Mouse (Mus musculus) hindbrain, embryonic 13.5 days (tissue): Measurements from ENCODE around the gene Pcolce2. TPM values are rescaled to one million over a fixed set of nuclear protein-coding genes. Genes with fewer than 3 reads are reported as not detected.

Experiments used
- ATAC-seq: fragments of 200-750 bp; cut with Nextera tagmentation; 2 replicates; pipeline ENCODE4 v1.8.0; 2017; ENCODE audit warnings: moderate TSS enrichment; ENCODE audit not compliant: low FRiP score
- H3K27ac ChIP-seq: fragments of 300-500 bp; sonication (generic); 2 replicates; pipeline ENCODE4 v1.5.1; 2015; ENCODE audit warnings: inconsistent platforms, mild to moderate bottlenecking, moderate library complexity
- H3K27me3 ChIP-seq: fragments of 300-500 bp; sonication (generic); 2 replicates; pipeline ENCODE4 v1.6.1; 2015; ENCODE audit warnings: mild to moderate bottlenecking, inconsistent platforms
- H3K36me3 ChIP-seq: fragments of 300-500 bp; sonication (generic); 2 replicates; pipeline ENCODE4 v1.6.1; 2015; ENCODE audit warnings: mild to moderate bottlenecking, inconsistent platforms
- H3K4me1 ChIP-seq: fragments of 300-500 bp; sonication (generic); replicated peaks from 2 replicates; pipeline ENCODE4 v1.6.1; 2015; ENCODE audit warnings: inconsistent platforms
- H3K4me2 ChIP-seq: fragments of 300-500 bp; sonication (generic); 2 replicates; pipeline ENCODE4 v1.6.1; 2015; ENCODE audit warnings: inconsistent platforms, mild to moderate bottlenecking, moderate library complexity
- H3K4me3 ChIP-seq: fragments of 300-500 bp; sonication (generic); 2 replicates; pipeline ENCODE4 v1.5.1; 2015; ENCODE audit warnings: mild to moderate bottlenecking, inconsistent platforms
- H3K9ac ChIP-seq: fragments of 300-500 bp; sonication (generic); 2 replicates; pipeline ENCODE4 v1.6.1; 2015; ENCODE audit warnings: mild to moderate bottlenecking, inconsistent platforms
- H3K9me3 ChIP-seq: fragments of 300-500 bp; sonication (generic); 2 replicates; pipeline ENCODE4 v1.6.1; 2016; ENCODE audit warnings: inconsistent platforms
- WGBS: fragments of 180-500 bp; shearing (Covaris S2); methylation state at CpG from one replicate; pipeline ENCODE4 v1.1.7; 2015; 5-methylcytosine and 5-hydroxymethylcytosine counted together
- polyA plus RNA-seq: library from polyadenylated mRNA; unstranded; fragments of >200 nt; fragmentation: Nextera tagmentation; extraction: Ambion mirVana; gene quantifications from 2 replicates; pipeline ENCODE4 v1.2.1, GENCODE M21; 2015

Gene Pcolce2
- 3.3 and 3.6 TPM in 2 replicates for polyA plus RNA-seq

- Histone ChIP-seq H3K9me3 (no peaks in the 10 kb centered on the region), H3K4me2 (peak within 1 kb of the TSS; percentile 97), H3K4me3 (peak within 1 kb of the TSS; percentile 81), H3K9ac (peak within 1 kb of the TSS; percentile 89), H3K27ac (peak within 1 kb of the TSS; percentile 77), H3K36me3 (no peaks in the 10 kb centered on the region), H3K27me3 (peaks cover 19% of the 10 kb centered on the region), H3K4me1 (peaks cover 8% of the 10 kb centered on the region; the same call in 1 of the 2 replicates)
- ATAC-seq: peak; percentile 91
- 1% methylated on average over 56 of the region's 71 CpGs for WGBS
Measured at GRCm38 (mm10) chr9:95637271-95638181, at the start of gene Pcolce2. TSS of gene Pcolce2 (plus strand) at chr9:95637601.

- H3K4me1 ChIP-seq: no peaks in the 10 kb centered on the region
- ATAC-seq: no peak
Measured at GRCm38 (mm10) chr9:95588070-95588469, 49.3 kb upstream of the Pcolce2 start.

GRCm38 (mm10) chr9:95594291-95594690 lies 43.1 kb upstream of the Pcolce2 start:
- Histone ChIP-seq H3K4me3 (no peak overlapping the region), H3K27ac (no peak overlapping the region), H3K9ac (no peak overlapping the region), H3K36me3 (no peaks in the 10 kb centered on the region), H3K4me1 (no peaks in the 10 kb centered on the region), H3K27me3 (no peaks in the 10 kb centered on the region), H3K9me3 (no peaks in the 10 kb centered on the region), H3K4me2 (no peak overlapping the region)
- WGBS: 76% methylated on average over 4 of the region's 4 CpGs
- ATAC-seq: no peak

More at GRCm38 (mm10) chr9:95588070-95588469, 49.3 kb upstream of the Pcolce2 start:
- 89% methylated on average over 7 of the region's 7 CpGs for WGBS
- Histone ChIP-seq H3K36me3 (no peaks in the 10 kb centered on the region), H3K4me2 (no peak overlapping the region), H3K4me3 (no peak overlapping the region), H3K9me3 (no peaks in the 10 kb centered on the region), H3K9ac (no peak overlapping the region), H3K27me3 (peaks cover under 1% of the 10 kb centered on the region; the same call in 1 of the 2 replicates), H3K27ac (no peak overlapping the region)

DNA sequence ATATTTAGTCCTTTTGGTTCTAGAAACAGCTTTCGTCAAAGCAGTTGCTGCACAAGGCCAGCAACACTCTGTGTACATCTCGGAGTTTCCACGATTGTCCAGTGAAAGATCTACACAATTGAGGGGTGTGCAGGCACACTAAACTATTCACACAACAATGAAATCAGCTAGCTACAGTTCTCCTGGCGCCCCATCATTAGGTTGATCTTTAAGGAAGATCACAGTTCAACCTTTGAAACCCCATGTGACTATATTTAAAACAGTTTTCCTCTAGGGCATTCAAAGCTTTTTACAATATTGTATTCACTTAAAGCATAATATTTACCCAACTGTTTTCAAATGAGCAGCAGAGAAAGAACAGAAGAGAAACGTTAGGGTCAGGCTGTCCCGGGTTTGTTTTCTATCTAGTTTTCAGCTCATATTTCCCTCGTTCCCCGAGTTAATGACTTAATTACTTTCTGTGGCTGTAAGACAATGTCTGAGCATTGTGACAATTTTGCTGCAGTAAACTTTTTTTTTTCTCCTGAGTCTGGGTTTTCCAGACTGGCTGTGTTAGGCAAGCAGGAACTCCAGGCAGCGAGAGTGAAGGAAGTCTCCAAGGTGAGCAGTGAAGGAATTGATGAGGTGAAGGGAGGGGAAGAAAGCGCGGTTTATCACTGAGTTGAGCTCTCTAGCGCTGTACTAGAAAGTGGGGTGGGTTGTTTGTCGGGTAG lies 39.8 kb upstream of the Pcolce2 start:
- Histone ChIP-seq H3K9me3 (no peaks in the 10 kb centered on the region), H3K4me2 (peak overlapping the region; percentile 33; the same call in 1 of the 2 replicates), H3K27ac (no peak overlapping the region), H3K36me3 (no peaks in the 10 kb centered on the region), H3K27me3 (no peaks in the 10 kb centered on the region), H3K4me1 (no peaks in the 10 kb centered on the region), H3K4me3 (no peak overlapping the region), H3K9ac (no peak overlapping the region)
- 55% methylated on average over 13 of the region's 13 CpGs for WGBS
- ATAC-seq: no peak

DNA sequence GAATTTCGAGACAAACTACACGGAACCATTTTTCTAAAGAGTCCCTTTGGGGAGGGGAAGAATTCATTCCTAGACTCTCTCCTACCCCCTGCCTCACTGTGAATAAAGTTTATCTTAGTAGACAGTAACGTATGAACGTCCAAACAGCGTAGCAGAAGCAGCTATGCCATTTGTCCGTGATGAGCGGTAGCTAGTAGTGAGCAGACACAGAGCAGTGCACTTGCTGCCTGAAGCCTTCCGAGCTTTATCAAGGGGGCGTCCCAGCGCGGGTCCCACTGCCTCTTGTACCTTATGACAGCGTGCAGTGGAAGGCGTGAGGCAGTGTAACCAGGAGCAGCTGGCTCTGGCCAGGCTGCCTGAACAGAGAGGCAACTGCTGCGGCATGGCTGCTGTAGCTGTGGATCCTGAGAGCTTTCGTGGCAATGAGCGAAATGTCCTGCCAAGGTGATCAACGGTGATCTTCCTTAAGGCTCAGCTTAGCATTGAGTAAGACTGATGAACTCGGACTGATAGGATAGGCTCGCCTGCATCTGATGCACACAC lies 39.2 kb upstream of the Pcolce2 start:
- Histone ChIP-seq H3K9me3 (no peaks in the 10 kb centered on the region), H3K36me3 (no peaks in the 10 kb centered on the region), H3K4me1 (no peaks in the 10 kb centered on the region), H3K27ac (no peak overlapping the region), H3K9ac (no peak overlapping the region), H3K4me2 (peak overlapping the region; percentile 33; the same call in 1 of the 2 replicates), H3K27me3 (no peaks in the 10 kb centered on the region), H3K4me3 (no peak overlapping the region)
- WGBS: 57% methylated on average over 19 of the region's 19 CpGs
- no peak for ATAC-seq

DNA sequence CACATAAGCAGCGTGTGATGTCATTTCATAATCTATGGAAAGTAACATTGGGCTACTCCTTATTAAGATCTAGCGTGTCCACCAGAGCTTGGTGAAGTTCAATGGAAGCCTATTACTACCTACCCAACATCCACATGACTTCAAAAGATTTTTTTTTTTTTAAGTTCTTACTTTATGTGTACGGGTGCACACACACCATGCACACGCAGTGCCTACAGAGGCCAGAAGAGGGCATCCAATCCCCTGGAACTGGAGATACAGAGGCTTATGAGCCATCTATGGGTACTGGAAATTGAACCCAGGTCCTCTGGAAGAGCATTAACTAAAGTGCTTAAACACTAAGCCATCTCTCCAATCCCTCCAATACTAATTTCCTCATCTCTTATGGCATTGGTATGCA lies 38.0 kb upstream of the Pcolce2 start:
- ATAC-seq: no peak
- no peak overlapping the region for H3K4me3 ChIP-seq
- H3K9me3 ChIP-seq: no peaks in the 10 kb centered on the region
- no peaks in the 10 kb centered on the region for H3K36me3 ChIP-seq
- no peaks in the 10 kb centered on the region for H3K27me3 ChIP-seq
- no peak overlapping the region for H3K9ac ChIP-seq
- no peaks in the 10 kb centered on the region for H3K4me1 ChIP-seq
- 89% methylated on average over 4 of the region's 4 CpGs for WGBS
- H3K27ac ChIP-seq: no peak overlapping the region
- no peak overlapping the region for H3K4me2 ChIP-seq

DNA sequence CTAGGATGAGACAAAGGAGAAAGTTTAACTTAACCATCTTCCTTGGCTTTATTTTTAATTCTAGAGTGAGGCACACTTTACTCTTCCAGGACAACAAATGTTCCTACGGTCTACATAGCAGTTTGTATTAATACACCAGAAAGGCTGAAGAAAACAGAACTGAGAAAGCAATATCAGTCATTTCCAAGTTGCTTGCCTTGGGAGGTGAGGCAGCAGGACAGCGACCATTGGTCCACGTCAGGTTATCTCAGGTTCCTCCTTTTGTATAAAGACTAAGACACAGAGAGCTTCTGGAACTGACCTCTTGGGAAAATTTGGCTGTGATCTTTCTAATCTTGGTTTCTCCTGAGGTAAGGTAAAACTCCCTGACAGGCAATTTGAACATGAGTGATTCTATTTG lies 34.6 kb upstream of the Pcolce2 start:
- 81% methylated on average over 3 of the region's 3 CpGs for WGBS

DNA sequence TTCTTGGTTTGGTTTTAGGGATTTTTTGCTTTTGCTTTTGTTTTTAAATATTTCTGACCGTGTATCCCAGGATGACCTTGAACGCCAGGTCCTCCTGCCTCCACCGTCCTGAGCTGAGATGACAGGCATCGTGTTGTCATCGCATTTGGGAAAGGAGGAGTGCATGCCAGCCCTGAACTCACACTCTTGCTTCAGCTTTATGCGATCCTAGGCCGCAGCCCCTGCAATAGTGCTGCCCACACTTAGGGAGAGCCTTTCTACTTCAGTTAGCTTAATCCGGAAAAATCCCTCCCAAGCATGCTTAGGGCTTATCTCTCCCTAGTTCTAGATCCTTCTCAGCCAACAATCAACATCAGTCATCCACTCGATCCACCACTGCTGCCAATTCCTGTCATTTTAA lies 34.1 kb upstream of the Pcolce2 start:
- Histone ChIP-seq H3K9me3 (no peaks in the 10 kb centered on the region), H3K27ac (no peak overlapping the region), H3K4me1 (no peaks in the 10 kb centered on the region), H3K36me3 (no peaks in the 10 kb centered on the region), H3K4me3 (no peak overlapping the region), H3K27me3 (no peaks in the 10 kb centered on the region), H3K9ac (no peak overlapping the region), H3K4me2 (no peak overlapping the region)
- ATAC-seq: no peak
- WGBS: 91% methylated on average over 9 of the region's 9 CpGs

More for the DNA sequence above, 34.6 kb upstream of the Pcolce2 start:
- no peak overlapping the region for H3K4me2 ChIP-seq
- no peaks in the 10 kb centered on the region for H3K4me1 ChIP-seq
- no peak overlapping the region for H3K4me3 ChIP-seq
- ATAC-seq: no peak
- no peaks in the 10 kb centered on the region for H3K36me3 ChIP-seq
- H3K27me3 ChIP-seq: no peaks in the 10 kb centered on the region
- no peak overlapping the region for H3K27ac ChIP-seq
- H3K9me3 ChIP-seq: no peaks in the 10 kb centered on the region
- no peak overlapping the region for H3K9ac ChIP-seq

GRCm38 (mm10) chr9:95607196-95607595 lies 30.2 kb upstream of the Pcolce2 start:
- Histone ChIP-seq H3K27ac (no peak overlapping the region), H3K4me1 (no peaks in the 10 kb centered on the region), H3K4me2 (no peak overlapping the region), H3K27me3 (no peaks in the 10 kb centered on the region), H3K9ac (no peak overlapping the region), H3K4me3 (no peak overlapping the region), H3K36me3 (no peaks in the 10 kb centered on the region), H3K9me3 (no peaks in the 10 kb centered on the region)
- WGBS: 69% methylated on average over 5 of the region's 5 CpGs
- ATAC-seq: no peak

GRCm38 (mm10) chr9:95612246-95612768 lies 25.1 kb upstream of the Pcolce2 start:
- H3K4me1 ChIP-seq: peaks cover 5% of the 10 kb centered on the region; the same call in 1 of the 2 replicates

GRCm38 (mm10) chr9:95613426-95614127 lies 23.8 kb upstream of the Pcolce2 start:
- Histone ChIP-seq H3K4me2 (peak overlapping the region; percentile 37), H3K9me3 (no peaks in the 10 kb centered on the region), H3K36me3 (no peaks in the 10 kb centered on the region), H3K9ac (no peak overlapping the region), H3K27ac (peak overlapping the region; percentile 40; the same call in 1 of the 2 replicates), H3K27me3 (no peaks in the 10 kb centered on the region), H3K4me1 (peaks cover 5% of the 10 kb centered on the region; the same call in 1 of the 2 replicates), H3K4me3 (no peak overlapping the region)
- WGBS: 13% methylated on average over 9 of the region's 9 CpGs
- peak; percentile 71 for ATAC-seq

More at GRCm38 (mm10) chr9:95612246-95612768, 25.1 kb upstream of the Pcolce2 start:
- Histone ChIP-seq H3K36me3 (no peaks in the 10 kb centered on the region), H3K4me2 (no peak overlapping the region), H3K4me3 (no peak overlapping the region), H3K9ac (no peak overlapping the region), H3K27ac (no peak overlapping the region), H3K9me3 (no peaks in the 10 kb centered on the region), H3K27me3 (no peaks in the 10 kb centered on the region)
- no peak for ATAC-seq
- 84% methylated on average over 8 of the region's 8 CpGs for WGBS
